Mouse (Mus musculus): ENCODE measurements around the gene Slc25a48. TPM values are rescaled to one million over a fixed set of nuclear protein-coding genes. Genes with fewer than 3 reads are reported as not detected.

Gene Slc25a48
- polyA plus RNA-seq, 1 experiment from 2014 or later, result 0.11 TPM

GRCm38 (mm10) chr13:56463261-56463660, 25.1 kb downstream of the Slc25a48 start:
- no peaks in the 10 kb centered on the region for H3K4me1 ChIP-seq (ENCODE audit: control insufficient read depth, insufficient read depth, low read length)
- H3K4me3 ChIP-seq (replicated peaks; ENCODE audit: low read depth, low read length), result no peak overlapping the region
- no peak overlapping the region for H3K27ac ChIP-seq (replicated peaks; ENCODE audit: low read depth, low read length)
- H3K9me3 ChIP-seq (ENCODE audit: control insufficient read depth, low read length), result no peaks in the 10 kb centered on the region
- H3K27me3 ChIP-seq (ENCODE audit: control insufficient read depth, insufficient read depth, low read length), result no peaks in the 10 kb centered on the region
- DNase-seq (no peak), ATAC-seq (ENCODE audit: low FRiP score, low TSS enrichment) (no peak)
- no peak overlapping the region for H3K4me2 ChIP-seq (ENCODE audit: low read length)
- H3K36me3 ChIP-seq (ENCODE audit: control insufficient read depth, insufficient read depth, low read length), result no peaks in the 10 kb centered on the region
- H3K9ac ChIP-seq (replicated peaks; ENCODE audit: low read length), result no peak overlapping the region
- WGBS, result 83% methylated on average over 7 of the region's 7 CpGs

DNA sequence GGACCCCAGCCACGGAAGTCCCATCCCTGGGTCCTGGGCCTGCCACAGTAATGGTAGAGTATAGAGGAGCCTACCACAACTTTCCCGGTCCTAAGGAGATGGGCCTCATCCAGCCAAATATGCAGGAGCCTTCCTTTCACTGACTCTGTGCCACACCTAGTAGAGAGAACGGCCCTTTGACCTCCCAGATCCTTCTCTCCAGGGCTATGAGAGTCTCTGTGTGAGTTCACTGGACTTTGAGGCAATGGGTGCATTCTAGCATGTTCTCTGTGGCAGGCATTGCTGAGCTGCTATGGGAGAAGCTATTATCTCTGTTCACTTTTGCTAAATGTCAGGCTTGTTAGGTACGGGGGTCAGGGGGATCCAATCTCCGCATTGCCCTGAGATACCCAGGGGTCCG, 25.6 kb downstream of the Slc25a48 start:
- H3K9me3 ChIP-seq (ENCODE audit: control insufficient read depth, low read length), result no peaks in the 10 kb centered on the region
- H3K36me3 ChIP-seq (ENCODE audit: control insufficient read depth, insufficient read depth, low read length), result no peaks in the 10 kb centered on the region
- DNase-seq (no peak), ATAC-seq (ENCODE audit: low FRiP score, low TSS enrichment) (no peak)
- 80% methylated on average over 6 of the region's 6 CpGs for WGBS
- no peaks in the 10 kb centered on the region for H3K4me1 ChIP-seq (ENCODE audit: control insufficient read depth, insufficient read depth, low read length)
- no peaks in the 10 kb centered on the region for H3K27me3 ChIP-seq (ENCODE audit: control insufficient read depth, insufficient read depth, low read length)
- no peak overlapping the region for H3K4me2 ChIP-seq (ENCODE audit: low read length)
- no peak overlapping the region for H3K4me3 ChIP-seq (replicated peaks; ENCODE audit: low read depth, low read length)
- H3K27ac ChIP-seq (replicated peaks; ENCODE audit: low read depth, low read length), result no peak overlapping the region
- no peak overlapping the region for H3K9ac ChIP-seq (replicated peaks; ENCODE audit: low read length)

DNA sequence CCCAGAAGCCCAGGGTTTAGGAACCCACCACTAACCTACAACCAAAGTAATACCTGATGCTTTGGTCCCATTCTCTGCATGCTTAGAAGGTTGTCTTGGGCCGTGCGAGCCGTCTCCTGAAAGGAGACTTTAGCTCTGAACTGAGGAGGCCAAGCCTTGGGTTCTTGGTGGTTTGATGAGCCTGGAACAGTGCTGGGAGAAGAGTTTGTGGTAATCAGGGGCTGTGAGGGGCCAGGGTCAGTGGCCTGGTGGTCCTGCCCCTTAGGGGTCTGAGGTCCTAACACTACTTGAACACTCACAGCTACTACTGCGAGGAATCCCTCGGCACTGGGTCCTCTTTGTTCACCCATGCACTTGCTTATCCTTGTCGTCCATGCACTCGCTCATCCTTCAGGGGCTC, 29.6 kb downstream of the Slc25a48 start:
- no peak overlapping the region for H3K27ac ChIP-seq (replicated peaks; ENCODE audit: low read depth, low read length)
- H3K36me3 ChIP-seq (ENCODE audit: control insufficient read depth, insufficient read depth, low read length), result no peaks in the 10 kb centered on the region
- no peak overlapping the region for H3K9ac ChIP-seq (replicated peaks; ENCODE audit: low read length)
- H3K4me1 ChIP-seq (ENCODE audit: control insufficient read depth, insufficient read depth, low read length), result no peaks in the 10 kb centered on the region
- H3K9me3 ChIP-seq (ENCODE audit: control insufficient read depth, low read length), result no peaks in the 10 kb centered on the region
- no peaks in the 10 kb centered on the region for H3K27me3 ChIP-seq (ENCODE audit: control insufficient read depth, insufficient read depth, low read length)
- no peak overlapping the region for H3K4me2 ChIP-seq (ENCODE audit: low read length)
- no peak for DNase-seq
- ATAC-seq (ENCODE audit: low FRiP score, low TSS enrichment), result no peak
- no peak overlapping the region for H3K4me3 ChIP-seq (replicated peaks; ENCODE audit: low read depth, low read length)
- 91% methylated on average over 7 of the region's 7 CpGs for WGBS

DNA sequence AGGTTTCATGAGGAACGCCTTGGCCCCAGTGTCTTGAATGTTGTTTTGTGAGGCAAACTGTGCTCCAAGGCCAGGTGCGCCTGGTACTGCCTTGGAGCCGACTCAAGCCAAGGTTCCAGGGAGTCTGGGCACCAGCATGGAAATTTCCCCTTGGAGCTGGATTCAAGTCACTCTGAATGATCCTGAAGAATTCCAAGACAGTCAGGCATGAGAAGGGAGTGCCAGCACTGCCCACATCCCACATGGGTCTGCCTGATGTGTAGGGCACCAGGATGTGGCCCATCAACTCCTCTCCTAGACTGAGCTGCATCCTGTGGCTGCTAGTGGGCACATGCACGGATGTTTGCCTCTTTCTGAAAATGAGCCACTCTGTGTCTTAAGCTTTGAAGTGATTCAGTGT, 30.4 kb downstream of the Slc25a48 start:
- H3K4me1 ChIP-seq (ENCODE audit: control insufficient read depth, insufficient read depth, low read length), result no peaks in the 10 kb centered on the region
- no peak overlapping the region for H3K9ac ChIP-seq (replicated peaks; ENCODE audit: low read length)
- H3K27ac ChIP-seq (replicated peaks; ENCODE audit: low read depth, low read length), result no peak overlapping the region
- WGBS, result 92% methylated on average over 4 of the region's 4 CpGs
- H3K9me3 ChIP-seq (ENCODE audit: control insufficient read depth, low read length), result no peaks in the 10 kb centered on the region
- ATAC-seq (ENCODE audit: low FRiP score, low TSS enrichment), result no peak
- H3K4me3 ChIP-seq (replicated peaks; ENCODE audit: low read depth, low read length), result no peak overlapping the region
- no peak overlapping the region for H3K4me2 ChIP-seq (ENCODE audit: low read length)
- H3K27me3 ChIP-seq (ENCODE audit: control insufficient read depth, insufficient read depth, low read length), result no peaks in the 10 kb centered on the region
- no peaks in the 10 kb centered on the region for H3K36me3 ChIP-seq (ENCODE audit: control insufficient read depth, insufficient read depth, low read length)
- DNase-seq, result no peak

GRCm38 (mm10) chr13:56471211-56471610, 33.1 kb downstream of the Slc25a48 start:
- H3K4me1 ChIP-seq (ENCODE audit: control insufficient read depth, insufficient read depth, low read length), result no peaks in the 10 kb centered on the region
- H3K4me2 ChIP-seq (ENCODE audit: low read length), result no peak overlapping the region
- no peak overlapping the region for H3K9ac ChIP-seq (replicated peaks; ENCODE audit: low read length)
- H3K27me3 ChIP-seq (ENCODE audit: control insufficient read depth, insufficient read depth, low read length), result no peaks in the 10 kb centered on the region
- 90% methylated on average over 6 of the region's 6 CpGs for WGBS
- H3K9me3 ChIP-seq (ENCODE audit: control insufficient read depth, low read length), result no peaks in the 10 kb centered on the region
- ATAC-seq (ENCODE audit: low FRiP score, low TSS enrichment), result no peak
- H3K36me3 ChIP-seq (ENCODE audit: control insufficient read depth, insufficient read depth, low read length), result no peaks in the 10 kb centered on the region
- DNase-seq, result no peak
- H3K4me3 ChIP-seq (replicated peaks; ENCODE audit: low read depth, low read length), result no peak overlapping the region
- H3K27ac ChIP-seq (replicated peaks; ENCODE audit: low read depth, low read length), result no peak overlapping the region

DNA sequence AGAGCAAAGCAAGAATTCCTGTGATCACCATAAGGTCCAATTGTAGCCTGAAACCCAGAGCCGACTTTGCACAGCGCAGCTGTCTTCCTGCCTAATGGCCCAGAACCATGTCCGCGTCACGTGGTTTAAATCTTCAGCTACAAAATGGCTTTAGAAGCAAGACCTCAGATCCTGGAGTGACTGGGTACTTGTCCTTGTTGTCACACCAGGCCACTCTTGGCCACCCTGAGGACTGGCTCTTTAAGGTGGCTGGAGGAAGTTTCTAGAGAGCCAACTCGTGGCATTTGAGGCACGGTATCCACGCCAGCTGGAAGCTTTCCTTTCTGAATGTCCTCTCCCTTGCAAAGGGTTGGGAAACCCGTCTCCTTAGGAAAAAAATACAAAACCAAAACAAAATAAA, 33.8 kb downstream of the Slc25a48 start:
- no peaks in the 10 kb centered on the region for H3K9me3 ChIP-seq (ENCODE audit: control insufficient read depth, low read length)
- H3K27me3 ChIP-seq (ENCODE audit: control insufficient read depth, insufficient read depth, low read length), result no peaks in the 10 kb centered on the region
- 64% methylated on average over 9 of the region's 9 CpGs for WGBS
- no peaks in the 10 kb centered on the region for H3K4me1 ChIP-seq (ENCODE audit: control insufficient read depth, insufficient read depth, low read length)
- ATAC-seq (ENCODE audit: low FRiP score, low TSS enrichment) (no peak), DNase-seq (no peak)
- H3K27ac ChIP-seq (replicated peaks; ENCODE audit: low read depth, low read length), result no peak overlapping the region
- H3K9ac ChIP-seq (replicated peaks; ENCODE audit: low read length), result no peak overlapping the region
- no peak overlapping the region for H3K4me3 ChIP-seq (replicated peaks; ENCODE audit: low read depth, low read length)
- no peaks in the 10 kb centered on the region for H3K36me3 ChIP-seq (ENCODE audit: control insufficient read depth, insufficient read depth, low read length)
- no peak overlapping the region for H3K4me2 ChIP-seq (ENCODE audit: low read length)

DNA sequence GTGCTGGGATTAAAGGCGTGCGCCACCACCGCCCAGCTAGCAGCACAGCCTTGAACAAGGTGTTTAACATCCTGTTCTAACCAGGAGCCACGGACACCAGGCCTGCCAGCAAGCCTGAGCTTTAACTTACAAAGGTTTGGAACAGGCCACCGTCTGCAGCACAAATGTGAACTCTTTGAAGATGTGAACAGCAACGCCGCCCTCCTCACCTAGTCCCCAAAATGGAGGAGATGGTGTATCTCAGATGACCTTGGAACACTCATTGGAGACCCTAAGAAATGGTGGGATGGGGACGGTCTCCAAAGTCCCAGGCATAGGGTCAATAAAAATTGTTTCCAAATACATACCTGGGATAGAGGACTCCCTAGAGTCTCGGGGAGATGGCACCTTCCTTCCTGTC, 34.5 kb downstream of the Slc25a48 start:
- DNase-seq, result no peak
- Histone ChIP-seq H3K4me2 (ENCODE audit: low read length) (no peak overlapping the region), H3K27ac (replicated peaks; ENCODE audit: low read depth, low read length) (no peak overlapping the region), H3K27me3 (ENCODE audit: control insufficient read depth, insufficient read depth, low read length) (no peaks in the 10 kb centered on the region), H3K36me3 (ENCODE audit: control insufficient read depth, insufficient read depth, low read length) (no peaks in the 10 kb centered on the region), H3K9me3 (ENCODE audit: control insufficient read depth, low read length) (no peaks in the 10 kb centered on the region), H3K9ac (replicated peaks; ENCODE audit: low read length) (no peak overlapping the region), H3K4me1 (ENCODE audit: control insufficient read depth, insufficient read depth, low read length) (no peaks in the 10 kb centered on the region), H3K4me3 (replicated peaks; ENCODE audit: low read depth, low read length) (no peak overlapping the region)
- no peak for ATAC-seq (ENCODE audit: low FRiP score, low TSS enrichment)
- WGBS, result 92% methylated on average over 9 of the region's 9 CpGs

DNA sequence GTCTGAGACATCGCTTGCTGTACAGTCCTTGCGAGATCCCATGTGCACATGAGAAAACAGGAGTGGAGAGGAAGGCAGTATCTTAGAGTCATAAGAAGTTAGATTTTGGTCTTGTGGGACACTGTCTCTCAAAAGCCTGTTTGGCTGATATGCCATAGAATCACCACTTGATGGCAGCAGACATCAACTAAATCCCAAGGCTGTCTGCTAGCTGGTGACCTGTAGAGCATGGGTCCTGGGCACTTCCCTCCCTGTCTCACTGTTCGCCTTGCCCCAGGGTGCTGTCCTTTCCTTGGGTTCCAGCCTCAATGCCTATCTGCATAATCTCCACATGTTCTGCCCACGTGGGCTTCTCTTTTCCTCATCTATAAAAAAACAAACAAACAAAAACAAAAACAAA, 37.2 kb downstream of the Slc25a48 start:
- Histone ChIP-seq H3K4me3 (replicated peaks; ENCODE audit: low read depth, low read length) (no peak overlapping the region), H3K4me1 (ENCODE audit: control insufficient read depth, insufficient read depth, low read length) (no peaks in the 10 kb centered on the region), H3K36me3 (ENCODE audit: control insufficient read depth, insufficient read depth, low read length) (no peaks in the 10 kb centered on the region), H3K9ac (replicated peaks; ENCODE audit: low read length) (no peak overlapping the region), H3K27ac (replicated peaks; ENCODE audit: low read depth, low read length) (no peak overlapping the region), H3K9me3 (ENCODE audit: control insufficient read depth, low read length) (no peaks in the 10 kb centered on the region), H3K27me3 (ENCODE audit: control insufficient read depth, insufficient read depth, low read length) (no peaks in the 10 kb centered on the region), H3K4me2 (ENCODE audit: low read length) (no peak overlapping the region)
- peak; percentile 85 for DNase-seq
- no peak for ATAC-seq (ENCODE audit: low FRiP score, low TSS enrichment)
- 34% methylated on average over 4 of the region's 4 CpGs for WGBS

DNA sequence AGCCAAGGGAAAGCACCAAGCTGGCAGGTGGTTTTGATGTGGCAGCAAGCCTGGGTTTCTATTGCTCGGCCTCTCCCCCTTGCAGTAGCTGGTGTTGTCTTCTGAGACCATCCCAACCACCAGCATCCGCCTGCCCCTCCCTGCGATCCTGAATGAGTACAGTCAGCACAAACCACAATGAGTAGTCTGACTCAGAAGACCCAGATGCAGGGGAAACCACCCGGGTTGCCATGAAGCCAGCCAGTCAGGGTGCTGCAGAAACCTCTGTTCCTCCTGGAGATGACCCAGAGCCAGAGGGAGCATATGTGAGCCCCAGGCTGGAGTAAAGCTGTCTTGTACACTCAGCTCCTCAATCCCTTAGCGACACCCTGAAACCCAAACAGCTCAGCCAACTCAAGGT, 38.6 kb downstream of the Slc25a48 start:
- Histone ChIP-seq H3K4me1 (ENCODE audit: control insufficient read depth, insufficient read depth, low read length) (no peaks in the 10 kb centered on the region), H3K27me3 (ENCODE audit: control insufficient read depth, insufficient read depth, low read length) (no peaks in the 10 kb centered on the region), H3K36me3 (ENCODE audit: control insufficient read depth, insufficient read depth, low read length) (no peaks in the 10 kb centered on the region), H3K27ac (replicated peaks; ENCODE audit: low read depth, low read length) (no peak overlapping the region), H3K4me2 (ENCODE audit: low read length) (no peak overlapping the region), H3K4me3 (replicated peaks; ENCODE audit: low read depth, low read length) (no peak overlapping the region), H3K9me3 (ENCODE audit: control insufficient read depth, low read length) (no peaks in the 10 kb centered on the region), H3K9ac (replicated peaks; ENCODE audit: low read length) (no peak overlapping the region)
- WGBS, result 84% methylated on average over 5 of the region's 5 CpGs
- ATAC-seq (ENCODE audit: low FRiP score, low TSS enrichment) (no peak), DNase-seq (no peak)
